Mouse (Mus musculus) heart, adult 2 months (tissue): ENCODE results near the gene Kcnq1. TPM values are rescaled to one million over a fixed set of nuclear protein-coding genes. Genes with fewer than 3 reads are reported as not detected.

Source experiments
- DNase-seq, 2 experiments: peaks; one replicate each; pipeline ENCODE4 v3.0.0; 2021
- H3K27ac ChIP-seq: fragments of 200-600 bp; 2 replicates; pipeline ENCODE4 v1.8.1; 2022
- H3K27me3 ChIP-seq: fragments of 200-500 bp; 2 replicates; pipeline ENCODE4 v1.6.1; 2012; ENCODE audit warnings: mild to moderate bottlenecking, low read length, inconsistent platforms, mixed read lengths; ENCODE audit not compliant: control insufficient read depth, insufficient read depth
- H3K36me3 ChIP-seq: fragments of 200-500 bp; 2 replicates; pipeline ENCODE4 v1.6.1; 2012; ENCODE audit warnings: low read length, inconsistent platforms; ENCODE audit not compliant: control insufficient read depth, insufficient read depth
- H3K4me1 ChIP-seq: fragments of 200-500 bp; 2 replicates; pipeline ENCODE4 v1.6.1; 2011; ENCODE audit warnings: low read length; ENCODE audit not compliant: control insufficient read depth, insufficient read depth
- H3K4me3 ChIP-seq: fragments of 200-600 bp; 2 replicates; pipeline ENCODE4 v1.8.1; 2022
- H3K79me2 ChIP-seq: fragments of 200-500 bp; replicated peaks from 2 replicates; pipeline ENCODE4 v1.6.1; 2012; ENCODE audit warnings: mild to moderate bottlenecking, inconsistent platforms, low read length, moderate library complexity, mixed read lengths; ENCODE audit not compliant: control insufficient read depth, insufficient read depth
- H3K9ac ChIP-seq: fragments of 200-500 bp; 2 replicates; pipeline ENCODE4 v1.6.1; 2012; ENCODE audit warnings: low read depth, mild to moderate bottlenecking, control low read depth, inconsistent platforms, low read length, mixed read lengths
- CTCF ChIP-seq: fragments of 200-600 bp; IDR thresholded peaks from 2 replicates; pipeline ENCODE4 v1.8.1; 2022; ENCODE audit warnings: antibody characterized with exemption, mild to moderate bottlenecking, moderate library complexity
- EP300 ChIP-seq: fragments of 200-500 bp; IDR thresholded peaks from 2 replicates; pipeline ENCODE4 v1.6.1; 2011; ENCODE audit warnings: low read depth, low read length, control low read depth; ENCODE audit not compliant: insufficient read depth
- POLR2A ChIP-seq: fragments of 200-500 bp; IDR thresholded peaks from 2 replicates; pipeline ENCODE4 v1.6.1; 2011; ENCODE audit warnings: mild to moderate bottlenecking, low read depth, low read length, control low read depth; ENCODE audit not compliant: insufficient read depth
- WGBS: fragments of 180-500 bp; shearing (Covaris S2); methylation state at CpG from one replicate; pipeline ENCODE4 v1.1.7; 2018; 5-methylcytosine and 5-hydroxymethylcytosine counted together
- intact Hi-C: fragments of 180-260 bp; cut with DNase I; formaldehyde crosslinking; loops from one replicate; pipeline ENCODE4 v1.15.1; 2025
- polyA plus RNA-seq: library from polyadenylated mRNA; depleted of rRNA; stranded (reverse); fragments of >200 nt; gene quantifications from 2 replicates; pipeline ENCODE4 v1.2.3, GENCODE M21; 2012; rRNA removed
- total RNA-seq, 2 experiments: library from RNA; stranded (reverse); gene quantifications; 2 replicates each; pipeline ENCODE4 v1.2.3; 2021

The Kcnq1 gene
- total and polyA plus RNA-seq, 3 experiments = 32.4 to 42.0 (median 34.2) TPM

GRCm38 (mm10) chr7:143474811-143475210 lies 368.6 kb downstream of the Kcnq1 start:
- Histone ChIP-seq H3K79me2 (no peaks in the 10 kb centered on the region), H3K9ac (no peak overlapping the region), H3K36me3 (no peaks in the 10 kb centered on the region), H3K27me3 (no peaks in the 10 kb centered on the region), H3K4me1 (peaks cover 6% of the 10 kb centered on the region), H3K4me3 (no peak overlapping the region), H3K27ac (no peak overlapping the region)
- TF ChIP-seq POLR2A (no peak), CTCF (no peak), EP300 (no peak)
- WGBS = 43% methylated on average over 10 of the region's 10 CpGs
- intact Hi-C loops = loop anchor here (5.0 kb wide), 1 partner anchor 32 kb away; no protein-coding TSS in a partner anchor
- DNase-seq = no peak

GRCm38 (mm10) chr7:143475876-143476275 lies 369.7 kb downstream of the Kcnq1 start:
- Histone ChIP-seq H3K27me3 (no peaks in the 10 kb centered on the region), H3K36me3 (no peaks in the 10 kb centered on the region), H3K4me3 (no peak overlapping the region), H3K27ac (no peak overlapping the region), H3K79me2 (no peaks in the 10 kb centered on the region), H3K9ac (no peak overlapping the region), H3K4me1 (peaks cover 5% of the 10 kb centered on the region)
- TF ChIP-seq CTCF = no peak
- no peak for TF ChIP-seq EP300
- DNase-seq = no peak
- intact Hi-C loops = no loop called here
- 60% methylated on average over 11 of the region's 11 CpGs for WGBS

Other genes with a start within 250 kb of the Kcnq1 start
- not detected for gene Th, start 175.2 kb upstream of the Kcnq1 start, total RNA-seq
- gene Th, start 175.2 kb upstream of the Kcnq1 start, polyA plus RNA-seq = 0.27 and 0.35 TPM in 2 replicates
- not detected for gene Ascl2, start 137.1 kb upstream of the Kcnq1 start, total RNA-seq
- 0.08 TPM in 1 of 2 replicates, not detected in the other for gene Ascl2, start 137.1 kb upstream of the Kcnq1 start, polyA plus RNA-seq
- gene Tspan32, start 101.3 kb upstream of the Kcnq1 start, total RNA-seq = 1 to 10 TPM in 1 of 2 experiments, under 1 TPM in 1; 0.44 to 1.3 TPM
- gene Tspan32, start 101.3 kb upstream of the Kcnq1 start, polyA plus RNA-seq = 1.8 and 1.9 TPM in 2 replicates
- gene Cd81, start 53.6 kb upstream of the Kcnq1 start, total RNA-seq = 100 to 1,000 TPM; 424 to 434 TPM
- gene Cd81, start 53.6 kb upstream of the Kcnq1 start, polyA plus RNA-seq = 641 and 822 TPM in 2 replicates
- gene Tssc4, start 37.1 kb upstream of the Kcnq1 start, total RNA-seq = 10 to 100 TPM; 13.6 to 14.8 TPM
- 33.2 and 36.9 TPM in 2 replicates for gene Tssc4, start 37.1 kb upstream of the Kcnq1 start, polyA plus RNA-seq
- gene Trpm5, start 11.7 kb upstream of the Kcnq1 start, total RNA-seq = not detected
- gene Trpm5, start 11.7 kb upstream of the Kcnq1 start, polyA plus RNA-seq = 0.06 and 0.08 TPM in 2 replicates